Mouse (Mus musculus): ENCODE measurements at regions not wholly inside any gene's neighbourhood (a gene's known extent, or its start where the extent isn't known, plus 50 kb on each side); places are given as distances from the start of the nearest gene placed in this dataset.
"Not testable (repeated sequence)": the region's sequence is repeated elsewhere in the genome, so short reads cannot be mapped to it uniquely, and the experiment has no call there.

DNA sequence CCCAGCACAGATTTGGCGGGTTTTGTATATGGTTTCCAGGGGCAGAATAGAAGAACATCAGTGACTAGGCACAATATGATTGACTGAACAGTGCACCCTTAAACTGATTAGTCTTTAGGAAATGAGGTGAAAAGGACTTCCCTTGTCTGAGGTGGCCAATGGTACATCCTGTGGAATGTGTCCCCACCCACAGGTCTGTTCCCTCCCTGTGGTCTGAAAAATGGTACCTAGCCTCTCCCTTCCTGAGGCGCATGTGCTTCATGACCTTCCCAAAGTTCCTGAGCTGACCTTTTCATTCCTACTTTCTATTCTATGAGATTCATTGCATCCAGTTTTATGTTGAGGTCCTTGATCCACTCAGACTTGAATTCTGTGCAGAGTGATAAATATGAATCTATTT, 76.0 kb downstream of the Zfp97 start:
- peak in 1 of 2 experiments; percentile 21 for DNase-seq (ENCODE audit: inconsistent age in 2 of 2, low spot score in 1 of 2)

GRCm38 (mm10) chr17:17229069-17229468, 107.9 kb downstream of the Zfp97 start:
- no peak for DNase-seq (ENCODE audit: inconsistent age in 2 of 2, low spot score in 1 of 2)

DNA sequence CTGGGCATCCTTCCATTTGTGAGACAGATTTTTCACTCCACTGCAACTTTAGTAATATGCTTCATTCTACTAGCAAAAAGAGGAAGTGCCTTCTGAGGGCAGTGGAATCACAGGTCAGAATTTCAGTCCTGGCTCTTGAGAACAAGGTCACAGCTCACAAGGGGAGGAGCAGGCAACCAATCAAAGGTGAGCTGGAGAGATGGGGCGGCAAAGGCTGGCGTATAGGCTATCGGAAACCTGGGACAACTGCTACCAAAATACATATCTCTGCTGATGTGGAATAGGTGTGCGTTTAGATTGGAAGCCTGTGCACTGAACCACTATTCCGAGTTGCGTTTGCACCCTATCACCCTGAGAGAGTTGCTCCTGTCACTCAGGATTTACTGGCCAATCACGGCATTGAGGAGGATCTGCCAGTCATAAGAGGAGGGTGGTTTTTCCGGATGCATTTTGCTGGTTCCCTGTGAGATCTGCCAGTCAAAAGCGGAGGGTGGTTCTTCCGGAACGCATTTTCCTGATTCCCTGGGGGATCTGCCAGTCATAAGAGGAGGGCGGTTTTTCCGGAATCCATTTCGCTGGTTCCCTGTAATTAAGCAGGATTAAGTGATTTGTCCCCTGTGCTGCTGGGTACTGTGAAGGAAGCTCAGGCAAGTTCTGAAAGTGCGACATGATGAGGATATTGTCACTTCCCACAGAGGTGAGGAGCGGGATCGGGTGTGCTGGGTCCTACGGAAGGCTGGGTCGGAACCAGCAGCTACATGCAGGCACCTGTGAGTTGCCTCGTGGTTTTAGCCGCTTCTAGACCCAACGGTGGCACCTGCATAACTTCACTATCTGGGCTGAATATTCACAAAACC, 113.3 kb downstream of the Zfp97 start:
- DNase-seq (ENCODE audit: inconsistent age in 2 of 2, low spot score in 1 of 2): peak; percentile 93 to 98

DNA sequence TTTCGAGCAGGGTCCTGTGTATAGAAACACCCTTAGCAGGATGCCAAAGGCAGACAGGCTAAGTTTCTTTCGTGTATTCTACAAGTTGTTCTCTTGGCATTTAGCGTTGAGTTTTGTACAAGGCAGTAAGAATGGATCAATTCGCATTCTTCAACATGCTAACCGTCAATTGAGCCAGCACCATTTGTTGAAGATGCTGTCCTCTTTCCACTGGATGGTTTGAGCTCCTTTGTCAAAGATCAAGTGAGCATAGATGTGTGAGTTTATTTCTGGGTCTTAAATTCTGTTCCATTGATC, 113.9 kb downstream of the Zfp97 start:
- not testable (repeated sequence) for DNase-seq (ENCODE audit: inconsistent age in 2 of 2, low spot score in 1 of 2)

Measured in adrenal gland, adult (tissue).